Mouse (Mus musculus) ES-E14 (cell line): ENCODE data around the gene Meltf.

Source experiments
- MAFK ChIP-seq: IDR thresholded peaks from 2 replicates; pipeline ENCODE4 v1.6.1; 2014; ENCODE audit warnings: mild to moderate bottlenecking, low read depth, low read length, inconsistent platforms; ENCODE audit not compliant: insufficient read depth
- ZNF384 ChIP-seq: IDR thresholded peaks from 2 replicates; pipeline ENCODE4 v1.6.1; 2012; ENCODE audit warnings: low read depth, low read length, inconsistent platforms

GRCm38 (mm10) chr16:31834011-31834584 is 44.5 kb upstream of the Meltf start:
- no peak for TF ChIP-seq ZNF384
- no peak for TF ChIP-seq MAFK
